Mouse (Mus musculus): ENCODE results near the gene Slc25a51.
"Not testable (repeated sequence)": the region's sequence is repeated elsewhere in the genome, so short reads cannot be mapped to it uniquely, and the experiment has no call there.

The Slc25a51 gene

DNA sequence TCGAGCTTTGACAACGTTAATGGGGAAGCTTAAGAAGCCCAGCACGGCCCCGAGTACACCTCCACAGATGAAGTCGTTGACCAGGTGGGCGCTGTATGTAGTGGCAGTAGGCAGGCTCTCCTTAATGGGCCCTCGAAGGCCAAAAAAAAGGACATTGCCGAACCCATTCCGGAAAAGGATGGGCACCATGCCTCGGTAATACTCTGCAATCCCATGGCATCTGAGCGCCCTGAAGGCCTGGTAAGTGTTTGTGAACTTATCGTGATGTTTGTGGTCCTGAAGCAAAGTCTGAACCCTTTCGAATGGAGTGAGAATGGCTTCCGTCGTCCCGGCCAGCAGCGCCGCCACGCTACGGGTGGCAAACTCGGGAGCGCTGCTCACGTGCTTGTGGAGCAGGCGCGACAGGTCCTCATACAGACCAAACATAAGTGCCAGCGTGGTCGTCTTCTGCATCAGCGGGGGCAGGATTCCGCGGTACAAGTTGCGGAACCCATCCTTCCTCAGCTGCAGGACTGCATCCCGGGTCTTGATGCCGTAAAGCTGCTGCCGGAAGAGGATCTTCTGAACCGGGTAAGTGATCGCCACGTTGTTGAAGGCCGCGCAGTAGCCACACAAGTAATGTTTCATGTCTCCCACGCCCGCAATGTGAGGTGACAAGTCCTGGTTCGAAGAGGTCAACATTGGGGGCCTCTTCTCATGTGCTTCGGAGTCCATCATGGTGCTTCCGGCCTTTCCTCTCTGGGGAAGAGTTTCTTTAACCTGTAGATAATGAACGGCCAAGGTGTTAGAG is 8.9 kb downstream of the Slc25a51 start:
- no peak for DNase-seq (ENCODE audit: low spot score in 2 of 2)

DNA sequence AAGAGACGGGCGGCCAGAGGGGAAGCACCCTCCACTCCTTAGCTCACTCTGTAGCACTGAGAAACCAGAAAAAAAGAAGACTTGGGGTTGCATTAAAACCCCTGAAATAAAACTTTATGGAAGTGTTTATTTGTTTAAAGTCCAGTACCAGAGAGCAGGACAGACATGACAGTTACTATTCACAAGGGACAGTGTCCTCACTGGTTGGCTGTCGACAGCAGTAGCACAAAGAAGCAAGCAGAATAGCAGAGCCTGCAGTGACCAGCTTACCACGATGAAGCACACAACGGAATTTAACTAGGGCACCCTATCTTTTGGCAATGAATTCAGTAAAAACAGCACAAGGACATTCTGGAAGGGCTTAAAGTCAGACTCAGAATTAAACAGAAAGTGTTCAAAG is 10.3 kb downstream of the Slc25a51 start:
- DNase-seq (ENCODE audit: low spot score in 2 of 2) = not testable (repeated sequence)

DNA sequence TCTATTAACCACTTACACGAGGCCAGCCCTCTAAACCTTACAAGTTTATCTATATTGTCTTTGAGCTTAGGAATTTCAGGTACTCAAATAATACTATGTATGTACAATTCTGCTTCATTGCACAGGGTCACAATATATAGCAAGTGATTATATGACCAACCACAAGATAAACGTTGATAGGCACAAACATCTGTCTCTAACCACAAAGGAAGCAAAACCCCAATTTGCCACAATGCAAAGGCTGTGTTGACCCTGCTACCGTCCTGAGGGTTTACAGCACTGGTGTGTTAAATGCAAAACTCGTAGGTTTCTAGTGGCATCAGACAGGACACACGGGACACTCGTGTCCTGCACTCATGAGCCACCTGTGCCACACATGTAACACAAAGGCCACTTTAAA is 12.4 kb downstream of the Slc25a51 start:
- DNase-seq (ENCODE audit: low spot score in 2 of 2) = not testable (repeated sequence)

DNA sequence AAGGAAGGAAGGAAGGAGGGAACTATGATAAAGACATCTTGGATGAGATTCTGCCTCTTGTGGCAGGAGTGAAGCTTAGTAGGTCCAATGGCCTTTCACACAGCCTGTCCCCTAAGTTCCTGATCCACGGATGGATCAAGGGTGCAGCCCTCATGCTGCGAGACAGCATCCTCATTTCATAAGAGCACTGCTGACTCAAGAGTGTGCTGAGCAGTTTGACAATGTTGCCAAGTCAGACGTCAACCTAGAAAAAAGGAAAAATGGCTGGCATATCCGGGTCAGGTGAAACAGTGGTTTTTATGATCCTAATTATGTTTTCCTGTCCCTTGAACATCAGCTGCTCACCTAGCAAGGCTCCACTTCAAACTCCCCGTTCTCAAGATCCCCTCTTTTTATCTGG is 14.9 kb downstream of the Slc25a51 start:
- no peak for DNase-seq (ENCODE audit: low spot score in 2 of 2)

DNA sequence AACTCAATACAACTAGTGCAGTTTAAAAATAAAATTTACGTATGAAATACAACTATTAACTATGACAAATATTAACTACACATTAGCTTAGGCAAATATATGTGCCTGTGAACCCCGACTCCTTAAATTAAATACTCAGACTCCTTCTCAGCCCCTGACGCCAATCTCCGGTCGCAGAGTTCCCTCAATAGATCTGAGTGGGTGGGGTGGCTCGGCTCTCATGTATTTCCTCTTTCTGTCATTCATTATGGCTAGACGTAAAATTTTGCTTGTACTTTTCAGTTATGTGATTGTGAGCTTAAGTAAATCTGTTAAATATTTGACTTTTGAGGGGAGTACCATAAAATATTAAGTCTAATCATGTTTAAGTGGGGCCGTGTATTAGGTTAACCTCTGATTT is 15.6 kb downstream of the Slc25a51 start:
- no peak for DNase-seq (ENCODE audit: low spot score in 2 of 2)

DNA sequence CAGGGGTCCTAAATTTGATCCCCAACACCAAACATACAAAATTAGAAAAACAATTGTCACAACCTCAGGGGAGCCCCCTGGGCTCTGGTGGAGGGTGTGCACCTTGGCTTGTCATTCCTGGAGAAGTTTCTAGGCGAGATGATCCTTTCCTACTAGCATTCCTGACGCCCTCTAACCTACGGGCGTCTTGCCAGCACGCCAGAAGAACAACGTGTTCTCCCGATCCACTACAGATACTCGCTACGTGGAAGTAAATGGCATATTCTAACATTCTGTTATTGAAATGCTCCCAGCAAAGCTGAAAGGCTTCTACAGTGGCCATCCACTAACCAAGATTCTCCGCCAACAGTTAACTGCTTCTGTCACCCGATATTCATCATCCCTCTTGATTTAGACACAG is 16.0 kb downstream of the Slc25a51 start:
- no peak for DNase-seq (ENCODE audit: low spot score in 2 of 2)

DNA sequence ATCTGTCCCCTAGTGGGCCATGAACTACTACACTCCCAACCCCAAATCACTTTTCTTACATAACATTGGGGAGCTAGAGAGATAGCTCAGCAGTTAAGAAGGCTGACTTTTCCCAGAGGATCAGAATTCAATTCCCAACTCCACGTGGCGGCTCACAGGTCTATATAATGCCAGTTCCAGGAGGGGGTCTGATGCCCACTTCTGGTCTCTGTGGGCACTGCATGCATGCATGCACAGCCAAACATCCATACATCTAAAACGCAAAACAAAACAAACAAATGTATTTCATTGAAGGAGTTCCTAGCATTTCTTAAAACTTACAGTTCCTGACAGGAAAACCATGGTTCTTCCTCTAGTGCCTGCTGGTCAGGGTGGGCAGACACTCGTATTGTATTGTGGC is 16.5 kb downstream of the Slc25a51 start:
- no peak for DNase-seq (ENCODE audit: low spot score in 2 of 2)

DNA sequence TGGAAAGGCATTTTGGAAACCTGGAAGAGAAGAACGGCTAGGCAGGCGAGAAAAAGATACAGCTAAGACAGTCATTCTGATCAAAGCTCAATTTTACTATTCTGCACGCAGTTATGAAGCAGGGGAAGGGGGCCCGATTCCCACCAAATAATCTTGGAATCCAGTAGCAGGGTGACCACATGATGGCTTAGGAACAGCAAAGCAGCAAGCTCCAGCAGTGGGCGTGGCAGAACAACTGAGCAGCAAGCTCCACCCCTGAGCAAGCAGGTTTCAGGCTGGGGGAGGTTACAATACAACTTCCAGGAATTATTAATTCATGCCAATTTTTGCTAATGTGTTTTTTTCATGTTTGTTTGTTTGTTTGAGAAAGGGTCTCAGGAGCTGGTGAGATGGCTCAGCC is 21.3 kb downstream of the Slc25a51 start:
- not testable (repeated sequence) for DNase-seq (ENCODE audit: low spot score in 2 of 2)

DNA sequence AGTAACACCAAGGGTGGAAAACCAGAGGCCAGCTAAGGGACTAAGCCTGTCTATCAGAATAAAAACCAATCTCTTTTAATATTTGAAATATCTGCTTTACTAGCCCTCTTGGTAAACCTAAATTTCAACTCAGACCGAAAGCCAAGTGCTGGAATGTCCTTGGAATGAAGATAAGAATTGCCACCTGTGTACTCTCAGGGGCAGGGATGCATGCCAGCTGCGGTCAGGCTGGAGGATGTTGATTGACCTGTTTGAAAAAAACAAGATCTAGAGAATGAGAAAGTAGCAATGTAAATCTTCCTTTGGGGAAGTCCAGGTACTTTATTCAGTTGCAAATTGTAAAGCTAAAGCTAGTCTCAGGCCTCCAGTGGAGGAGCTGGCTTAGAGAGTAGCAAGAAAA is 26.4 kb downstream of the Slc25a51 start:
- not testable (repeated sequence) for DNase-seq (ENCODE audit: low spot score in 2 of 2)

DNA sequence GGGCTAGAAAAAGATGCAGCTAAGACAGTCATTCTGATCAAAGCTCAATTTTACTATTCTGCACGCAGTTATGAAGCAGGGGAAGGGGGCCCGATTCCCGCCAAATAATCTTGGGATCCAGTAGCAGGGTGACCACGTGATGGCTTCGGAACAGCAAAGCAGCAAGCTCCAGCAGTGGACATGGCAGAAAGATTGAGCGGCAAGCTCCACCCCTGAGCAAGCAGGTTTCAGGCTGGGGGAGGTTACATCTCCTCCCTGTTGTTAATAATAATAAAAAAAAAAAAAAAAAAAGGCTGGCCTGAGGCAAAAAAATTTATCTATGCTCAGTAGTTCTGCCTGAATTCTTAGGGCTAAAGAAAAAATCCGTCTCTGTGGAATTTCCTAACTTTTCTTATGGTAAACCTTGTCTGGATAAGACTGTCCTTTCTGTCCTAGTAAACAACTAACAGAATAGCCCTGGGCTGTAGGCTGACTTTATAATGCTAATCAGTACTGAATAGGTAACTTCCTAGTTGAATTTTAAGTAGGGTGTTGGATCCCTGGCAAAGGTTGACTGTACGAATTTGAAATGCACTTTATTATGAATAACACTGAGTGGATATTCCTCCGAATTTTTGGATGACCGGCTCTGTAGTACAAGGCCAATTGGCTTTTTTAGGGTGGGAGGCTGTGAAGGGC is 27.5 kb downstream of the Slc25a51 start:
- DNase-seq (ENCODE audit: low spot score in 2 of 2) = not testable (repeated sequence)

DNA sequence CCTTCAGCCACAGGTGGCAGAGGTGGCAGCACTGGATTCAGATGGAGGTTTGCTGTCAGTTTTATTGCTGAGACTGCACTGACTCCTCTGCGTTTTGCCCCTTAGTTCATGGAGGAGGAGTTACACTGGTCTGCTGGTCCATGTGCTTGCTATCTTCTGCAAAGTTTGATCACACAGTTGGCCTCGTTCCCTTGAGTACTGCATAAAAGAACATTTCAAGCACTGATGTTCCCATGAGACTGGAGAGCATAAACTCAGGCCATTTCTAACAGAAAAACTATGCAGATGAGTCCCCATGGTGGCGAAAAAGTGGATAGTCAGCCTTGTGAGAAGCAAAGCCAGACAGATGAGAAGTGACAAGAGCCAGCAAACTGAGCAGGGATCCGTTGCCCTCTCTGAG is 32.0 kb downstream of the Slc25a51 start:
- DNase-seq (ENCODE audit: low spot score in 2 of 2) = no peak

DNA sequence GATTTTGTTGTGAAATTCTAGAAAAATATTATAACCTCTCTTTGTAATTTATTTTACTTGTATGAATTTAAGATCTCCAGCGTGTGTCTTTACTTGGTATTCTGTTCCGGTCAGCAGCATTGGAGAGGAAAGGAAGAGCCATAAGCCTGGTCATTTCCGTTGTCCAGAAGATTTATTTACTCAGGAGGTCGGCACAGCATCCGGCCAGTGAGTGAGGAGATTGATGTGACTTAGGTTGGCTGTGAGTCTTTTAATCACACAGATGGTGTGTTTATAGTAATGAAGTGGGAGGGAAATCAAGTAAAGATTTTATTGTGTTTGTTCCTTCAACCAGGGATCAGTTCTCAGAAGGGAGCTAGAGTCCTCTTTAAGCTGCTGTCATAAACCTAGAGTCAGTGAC is 33.7 kb downstream of the Slc25a51 start:
- no peak for DNase-seq (ENCODE audit: low spot score in 2 of 2)

DNA sequence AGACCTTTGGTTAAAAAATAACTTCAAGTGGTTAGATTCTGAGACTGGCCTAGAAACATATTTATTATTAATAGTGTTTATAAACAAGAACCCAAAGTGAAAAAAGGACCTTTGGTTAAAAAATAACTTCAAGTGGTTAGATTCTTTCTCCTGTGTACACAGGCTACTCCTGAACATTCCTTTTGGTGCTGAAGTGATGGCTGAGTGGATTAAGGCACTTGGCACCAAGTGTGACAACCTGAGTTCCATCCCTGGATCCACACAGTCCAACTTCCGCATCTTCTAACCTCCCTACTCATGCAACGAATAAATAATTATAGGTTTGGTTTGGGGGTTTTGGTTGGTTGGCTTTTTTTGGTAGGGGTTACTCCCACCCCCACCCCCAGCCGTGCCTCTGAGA is 37.3 kb downstream of the Slc25a51 start:
- no peak for DNase-seq (ENCODE audit: low spot score in 2 of 2)

DNA sequence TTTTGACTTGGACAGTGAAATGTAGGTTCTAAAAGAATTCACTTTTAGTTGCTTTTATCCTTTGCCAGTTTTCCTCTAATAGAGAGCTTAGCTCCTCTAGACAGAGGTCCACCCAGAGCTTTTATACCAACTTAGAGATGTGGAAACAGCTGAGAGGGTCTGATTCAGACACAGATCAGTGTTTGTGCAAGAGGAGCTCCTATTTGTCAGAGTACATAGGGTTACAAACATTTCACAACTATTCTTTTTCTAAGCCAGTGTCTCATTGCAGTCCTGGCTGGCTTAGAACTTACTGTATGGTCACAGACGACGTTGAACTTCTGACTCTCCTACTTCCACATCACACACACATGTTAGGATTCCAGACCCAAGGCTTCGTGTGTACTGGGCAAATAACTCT is 51.9 kb downstream of the Slc25a51 start:
- no peak for DNase-seq (ENCODE audit: low spot score in 2 of 2)
